8 mouse cellular contexts compared by ENCODE assay signal in the genomic region with DNA sequence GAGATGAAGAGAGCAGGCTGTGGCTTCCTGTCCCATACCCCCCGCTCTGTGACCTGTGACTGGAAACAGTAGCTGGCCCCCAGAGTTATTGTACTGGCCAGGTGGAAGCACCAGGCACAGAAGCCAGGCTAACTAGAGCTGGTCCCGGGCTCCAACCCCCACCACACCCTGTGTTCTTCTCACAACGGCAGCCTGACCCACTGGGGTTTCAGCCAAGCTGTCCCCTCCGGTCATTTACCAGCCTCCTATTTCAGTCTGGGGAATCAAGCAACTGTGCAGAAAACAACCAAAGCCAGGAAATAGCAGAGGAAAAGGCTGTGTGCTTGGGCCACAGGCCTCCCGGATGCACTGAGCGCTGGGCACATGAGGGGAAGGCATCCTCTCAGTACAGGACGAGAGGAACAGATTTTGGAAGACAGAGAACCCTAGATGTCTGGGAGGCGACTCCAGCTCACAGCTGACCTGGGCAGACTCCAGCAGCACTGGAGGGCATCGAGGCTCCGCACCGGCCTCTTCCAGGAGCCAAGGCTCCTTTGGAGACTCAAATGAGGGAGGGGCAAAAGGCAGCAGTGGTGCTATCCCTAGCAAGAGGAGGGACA. TPM values are rescaled to one million over a fixed set of nuclear protein-coding genes. Genes with fewer than 3 reads are reported as not detected.
DNase-seq lines count a peak whose midpoint lies in the region; ATAC-seq and TF ChIP-seq lines count a peak whose summit lies in the region.
"Had no signal": no experiment of that assay in that cellular context is flagged by ENCODE, and none has a peak within 500 bp of the region (broad histone marks: within the 10 kb centered on the region; RNA-seq: fewer than 3 reads in every experiment).

No protein-coding gene starts in this region.

- no peak for TF ChIP-seq CTCF in liver, adult 2 months (IDR thresholded peaks at IDR 0.05; ENCODE audit: low read depth, low read length)

- H3K4me2 ChIP-seq in forebrain, embryonic 15.5 days (replicated peaks): no peak overlapping the region
- H3K4me2 ChIP-seq in intestine, embryonic 16.5 days (ENCODE audit: low read depth, low read length): no peak overlapping the region
- no peak overlapping the region for H3K4me2 ChIP-seq in midbrain, embryonic 15.5 days

- peaks cover 4% of the 10 kb centered on the region; the same call in 1 of the 2 replicates for H3K4me1 ChIP-seq in liver, adult 2 months (ENCODE audit: control insufficient read depth, insufficient read depth, low read length)
- H3K4me1 ChIP-seq in forebrain, embryonic 15.5 days: peaks cover 47% of the 10 kb centered on the region
- H3K4me1 ChIP-seq in intestine, embryonic 16.5 days (ENCODE audit: control insufficient read depth, insufficient read depth, low read length): peaks cover 21% of the 10 kb centered on the region
- H3K4me1 ChIP-seq in midbrain, embryonic 15.5 days: peaks cover 35% of the 10 kb centered on the region

- no peak overlapping the region for H3K9ac ChIP-seq in liver, adult 2 months (ENCODE audit: low read depth, low read length)
- H3K9ac ChIP-seq in forebrain, embryonic 15.5 days (replicated peaks): no peak overlapping the region
- H3K9ac ChIP-seq in intestine, embryonic 16.5 days (ENCODE audit: low read depth, low read length): no peak overlapping the region
- no peak overlapping the region for H3K9ac ChIP-seq in midbrain, embryonic 15.5 days

- peaks cover 9% of the 10 kb centered on the region for H3K36me3 ChIP-seq in liver, adult 2 months (ENCODE audit: control insufficient read depth, insufficient read depth, low read length)
- peaks cover 70% of the 10 kb centered on the region for H3K36me3 ChIP-seq in forebrain, embryonic 15.5 days
- H3K36me3 ChIP-seq in intestine, embryonic 16.5 days (ENCODE audit: control insufficient read depth, insufficient read depth, low read length): 0 out of 2 replicates have a peak, but pooled peaks cover 9% of the 10 kb centered on the region
- H3K36me3 ChIP-seq in midbrain, embryonic 15.5 days (replicated peaks): peaks cover 35% of the 10 kb centered on the region

- no peaks in the 10 kb centered on the region for H3K27me3 ChIP-seq in liver, adult 2 months (ENCODE audit: control insufficient read depth, insufficient read depth, low read length)
- no peaks in the 10 kb centered on the region for H3K27me3 ChIP-seq in forebrain, embryonic 15.5 days
- H3K27me3 ChIP-seq in intestine, embryonic 16.5 days (replicated peaks; ENCODE audit: control insufficient read depth, insufficient read depth, low read length): no peaks in the 10 kb centered on the region
- H3K27me3 ChIP-seq in midbrain, embryonic 15.5 days (replicated peaks): no peaks in the 10 kb centered on the region

- peak overlapping the region; percentile 18; the same call in 1 of the 2 replicates for H3K27ac ChIP-seq in liver, adult 2 months (replicated peaks; ENCODE audit: insufficient read depth, low read depth, low read length)
- peak overlapping the region; percentile 72 for H3K27ac ChIP-seq in forebrain, embryonic 15.5 days (replicated peaks)
- H3K27ac ChIP-seq in intestine, embryonic 16.5 days (ENCODE audit: low read length): peak overlapping the region; percentile 7; the same call in 1 of the 2 replicates
- peak overlapping the region; percentile 43 for H3K27ac ChIP-seq in midbrain, embryonic 15.5 days

- no peak for DNase-seq in liver, adult 2 months (ENCODE audit: extremely low read depth, low read depth, low spot score)
- no peak for DNase-seq in liver
- DNase-seq in B cell, adult 2 months: no peak

- no peaks in the 10 kb centered on the region for H3K9me3 ChIP-seq in forebrain, embryonic 15.5 days
- no peaks in the 10 kb centered on the region for H3K9me3 ChIP-seq in intestine, embryonic 16.5 days (ENCODE audit: control insufficient read depth, low read length)
- H3K9me3 ChIP-seq in midbrain, embryonic 15.5 days: no peaks in the 10 kb centered on the region

- no peak for ATAC-seq in forebrain, embryonic 15.5 days (replicated peaks)
- no peak for ATAC-seq in intestine, embryonic 16.5 days
- ATAC-seq in midbrain, embryonic 15.5 days (replicated peaks): no peak
- no peak for ATAC-seq in erythroid progenitor cell, adult 5-6 weeks (replicated peaks; ENCODE audit: low FRiP score, poor library complexity, severe bottlenecking)

- 82% methylated on average over 11 of the region's 11 CpGs for WGBS in liver, adult 2 months
- 79% methylated on average over 11 of the region's 11 CpGs for WGBS in forebrain, embryonic 15.5 days
- 79% methylated on average over 11 of the region's 11 CpGs for WGBS in intestine, embryonic 16.5 days
- whole genome bisulfite sequencing in midbrain, embryonic 15.5 days: 88% methylated on average over 11 of the region's 11 CpGs

- H3K79me2 ChIP-seq in liver, adult 2 months (ENCODE audit: control insufficient read depth, insufficient read depth, low read length): no peaks in the 10 kb centered on the region

- TF ChIP-seq POLR2A in liver, adult 2 months (IDR thresholded peaks at IDR 0.05; ENCODE audit: extremely low read depth, insufficient read depth, low read length): no peak

- no peak overlapping the region for H3K4me3 ChIP-seq in liver, adult 2 months (ENCODE audit: insufficient read depth, low read depth, low read length)
- H3K4me3 ChIP-seq in forebrain, embryonic 15.5 days: no peak overlapping the region
- H3K4me3 ChIP-seq in intestine, embryonic 16.5 days (ENCODE audit: low read length): no peak overlapping the region
- H3K4me3 ChIP-seq in midbrain, embryonic 15.5 days: no peak overlapping the region
- H3K4me3 ChIP-seq: myocyte had no signal

RNA-seq across cellular contexts. Expression of a gene that starts 8.5 kb away (rescaled TPM):
- 82.7 and 93.8 TPM in 2 replicates for total RNA-seq in liver, adult 2 months (2014; rRNA removed)
- 136 and 143 TPM in 2 replicates for polyA plus RNA-seq in liver, adult 2 months (2012; rRNA removed)
- polyA plus RNA-seq in forebrain, embryonic 15.5 days (2015; fragmentation: Nextera tagmentation; extraction: Ambion mirVana): 432 and 464 TPM in 2 replicates
- 31.7 and 146 TPM in 2 replicates for polyA plus RNA-seq in intestine, embryonic 16.5 days (2015; fragmentation: Nextera tagmentation; extraction: Ambion mirVana)
- 519 and 548 TPM in 2 replicates for polyA plus RNA-seq in midbrain, embryonic 15.5 days (2015; fragmentation: Nextera tagmentation; extraction: Ambion mirVana)
- 32.1 and 42.3 TPM in 2 replicates for total RNA-seq in erythroid progenitor cell, adult 5-6 weeks (2015; ENCODE audit: low replicate concordance)
- total RNA-seq in erythroid progenitor cell, adult 5-6 weeks (2017; ENCODE audit: low replicate concordance): 12.3 and 31.1 TPM in 2 replicates

RNA-seq across cellular contexts. Expression of a gene that starts 21.4 kb away (rescaled TPM):
- total RNA-seq in liver, adult 2 months (2014; rRNA removed): 7.6 and 8.9 TPM in 2 replicates
- 4.0 and 8.8 TPM in 2 replicates for polyA plus RNA-seq in liver, adult 2 months (2012; rRNA removed)
- 5.5 and 6.0 TPM in 2 replicates for polyA plus RNA-seq in forebrain, embryonic 15.5 days (2015; fragmentation: Nextera tagmentation; extraction: Ambion mirVana)
- 9.8 and 11.5 TPM in 2 replicates for polyA plus RNA-seq in intestine, embryonic 16.5 days (2015; fragmentation: Nextera tagmentation; extraction: Ambion mirVana)
- 7.0 and 7.5 TPM in 2 replicates for polyA plus RNA-seq in midbrain, embryonic 15.5 days (2015; fragmentation: Nextera tagmentation; extraction: Ambion mirVana)
- 4.0 and 6.3 TPM in 2 replicates for total RNA-seq in erythroid progenitor cell, adult 5-6 weeks (2015; ENCODE audit: low replicate concordance)
- total RNA-seq in erythroid progenitor cell, adult 5-6 weeks (2017; ENCODE audit: low replicate concordance): 0.98 and 5.0 TPM in 2 replicates

RNA-seq across cellular contexts. Expression of a gene that starts 21.8 kb away (rescaled TPM):
- total RNA-seq in liver, adult 2 months (2014; rRNA removed): 0.13 and 0.28 TPM in 2 replicates
- 0.07 and 0.10 TPM in 2 replicates for polyA plus RNA-seq in liver, adult 2 months (2012; rRNA removed)
- polyA plus RNA-seq in forebrain, embryonic 15.5 days (2015; fragmentation: Nextera tagmentation; extraction: Ambion mirVana): 1.4 and 1.8 TPM in 2 replicates
- polyA plus RNA-seq in intestine, embryonic 16.5 days (2015; fragmentation: Nextera tagmentation; extraction: Ambion mirVana): 0.88 and 1.1 TPM in 2 replicates
- polyA plus RNA-seq in midbrain, embryonic 15.5 days (2015; fragmentation: Nextera tagmentation; extraction: Ambion mirVana): 3.6 and 4.0 TPM in 2 replicates
- 1.1 and 1.3 TPM in 2 replicates for total RNA-seq in erythroid progenitor cell, adult 5-6 weeks (2015; ENCODE audit: low replicate concordance)
- 3.4 and 3.7 TPM in 2 replicates for total RNA-seq in erythroid progenitor cell, adult 5-6 weeks (2017; ENCODE audit: low replicate concordance)

Comparison
In these comparisons a context has a peak if more than half of its experiments do, and no peak if none do; other contexts are left out.
1. H3K27ac ChIP-seq: peak in every context shown above with its lines; median percentile 72 in forebrain, embryonic 15.5 days; 43 in midbrain, embryonic 15.5 days; 18 in liver, adult 2 months; 7 in intestine, embryonic 16.5 days.